Mouse (Mus musculus) macrophage (primary cell): ENCODE data around the gene Pin1. TPM values are rescaled to one million over a fixed set of nuclear protein-coding genes. Genes with fewer than 3 reads are reported as not detected.

ENCODE experiments used
- H3K27ac ChIP-seq: fragments of 350-480 bp; formaldehyde crosslinking; 2 replicates; pipeline ENCODE4 v1.9.0; 2021
- H3K36me3 ChIP-seq: fragments of 350-480 bp; formaldehyde crosslinking; 2 replicates; pipeline ENCODE4 v1.9.0; 2021; ENCODE audit errors: inconsistent target
- H3K4me3 ChIP-seq: fragments of 350-480 bp; formaldehyde crosslinking; 2 replicates; pipeline ENCODE4 v1.9.0; 2021; ENCODE audit errors: inconsistent target
- H3K79me2 ChIP-seq: fragments of 350-480 bp; formaldehyde crosslinking; 2 replicates; pipeline ENCODE4 v1.9.0; 2021; ENCODE audit errors: inconsistent target
- WGBS: methylation state at CpG from one replicate; pipeline ENCODE4 v1.1.7; 2026; ENCODE audit warnings: inconsistent platforms; ENCODE audit not compliant: missing documents; 5-methylcytosine and 5-hydroxymethylcytosine counted together
- polyA plus RNA-seq: library from polyadenylated mRNA; stranded (reverse); fragments of 250-400 nt; gene quantifications from 3 replicates; pipeline ENCODE4 v1.2.4, GENCODE M21; 2018; ENCODE audit warnings: inconsistent platforms

The Pin1 gene
- polyA plus RNA-seq, 1 experiment from 2014 or later: 5.8 TPM

DNA sequence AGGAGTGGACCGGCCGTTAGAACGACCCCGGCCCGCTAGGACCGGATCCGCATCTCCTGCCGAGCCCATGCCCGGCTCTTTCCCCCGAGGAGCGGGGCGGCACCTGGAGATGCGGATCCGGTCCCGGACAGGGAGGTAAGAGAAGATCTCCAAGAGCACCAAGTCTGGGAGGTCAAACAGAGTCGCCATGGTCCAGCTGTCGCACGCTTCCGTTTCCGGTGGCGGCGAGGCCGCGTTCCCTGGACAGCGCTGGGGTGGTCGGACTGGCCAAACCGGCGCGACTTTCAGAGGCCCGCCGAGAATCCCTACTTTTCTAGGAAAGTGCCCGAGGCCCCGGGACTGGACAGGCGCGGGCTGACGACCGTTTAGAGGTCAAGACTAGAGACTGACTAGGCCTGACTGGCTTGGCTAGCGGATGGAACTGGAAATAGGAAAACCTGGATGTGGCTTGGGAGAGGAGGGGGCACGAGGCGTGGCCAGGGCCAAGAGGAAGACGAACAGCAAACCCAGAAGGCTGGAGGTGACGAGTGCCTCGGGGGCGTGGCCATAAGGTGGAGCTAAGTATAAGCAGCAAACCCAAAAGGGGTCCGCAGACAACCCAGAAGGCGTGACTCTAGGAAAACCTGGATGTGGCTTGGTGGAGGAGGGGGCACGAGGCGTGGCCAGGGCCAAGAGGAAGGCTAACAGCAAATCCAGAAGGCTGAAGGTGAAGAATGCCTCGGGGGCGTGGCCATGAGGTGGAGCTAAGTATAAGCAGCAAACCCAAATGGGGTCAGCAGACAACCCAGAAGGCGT is 9.6 kb upstream of the Pin1 start, which contains the start of gene Ubl5:
TSS of gene Ubl5 (plus strand) at position 778 of the 795 bp plus-strand sequence.
- peak within 1 kb of the TSS; percentile 100 for H3K4me3 ChIP-seq
- H3K27ac ChIP-seq: peak within 1 kb of the TSS; percentile 83
- peaks cover 91% of the 10 kb centered on the region for H3K79me2 ChIP-seq
- WGBS: 9% methylated on average over 51 of the region's 51 CpGs
- H3K36me3 ChIP-seq: peaks cover 28% of the 10 kb centered on the region; the same call in 1 of the 2 replicates

DNA sequence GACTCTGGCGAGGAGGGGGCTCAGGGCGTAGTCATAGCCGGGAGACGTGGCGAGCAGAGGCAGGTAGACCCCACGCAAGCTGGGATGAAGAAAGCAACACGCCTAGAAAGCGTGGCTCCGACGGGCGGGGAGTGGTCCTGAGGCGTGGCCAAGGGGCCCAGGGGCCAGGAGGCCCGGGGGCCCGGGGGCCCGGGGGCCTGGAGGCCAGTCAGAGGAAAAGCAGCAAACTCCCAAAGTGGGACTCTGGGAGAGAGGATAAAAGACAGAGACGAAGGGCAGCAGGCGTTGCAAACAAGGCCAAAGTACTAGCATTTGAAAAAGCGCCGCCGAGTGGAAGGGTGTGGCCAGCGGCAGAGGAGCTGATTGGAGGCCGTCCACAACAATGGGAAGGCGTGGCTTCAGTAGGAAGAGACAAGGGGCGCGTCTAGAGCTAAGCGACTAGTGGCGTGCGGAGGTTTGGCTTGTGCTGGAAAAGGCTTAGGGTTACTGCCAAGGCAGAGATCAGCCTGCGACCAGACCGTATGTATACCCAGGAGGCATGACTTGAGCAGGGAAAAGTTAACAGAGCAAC is 8.9 kb upstream of the Pin1 start:
- WGBS: under 1% methylated on average over 28 of the region's 30 CpGs
- Histone ChIP-seq H3K36me3 (peaks cover 24% of the 10 kb centered on the region; the same call in 1 of the 2 replicates), H3K4me3 (peak overlapping the region; percentile 100), H3K79me2 (peaks cover 88% of the 10 kb centered on the region), H3K27ac (peak overlapping the region; percentile 83)

DNA sequence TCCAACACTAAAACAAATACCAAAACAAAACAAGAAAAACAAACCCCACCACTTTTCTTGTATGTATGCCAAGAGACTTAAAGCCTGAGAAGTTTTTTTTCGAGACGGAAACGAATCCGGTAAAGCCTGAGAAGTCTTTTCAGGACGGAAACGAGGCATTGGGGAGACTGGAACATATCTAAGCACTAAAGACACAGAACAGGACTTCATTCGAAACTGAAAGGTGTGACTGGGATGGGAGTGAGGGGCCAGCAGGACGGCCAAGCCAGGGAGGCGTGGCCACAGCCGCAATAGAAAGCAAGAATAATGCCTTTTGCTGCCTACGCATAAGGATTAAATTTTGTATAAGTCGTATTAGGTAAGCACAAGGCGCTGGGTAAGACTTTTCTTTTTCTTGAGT is 8.1 kb upstream of the Pin1 start:
- peak overlapping the region; percentile 83 for H3K27ac ChIP-seq
- WGBS: 1% methylated on average over 13 of the region's 13 CpGs
- peaks cover 19% of the 10 kb centered on the region; the same call in 1 of the 2 replicates for H3K36me3 ChIP-seq
- peak overlapping the region; percentile 100 for H3K4me3 ChIP-seq
- H3K79me2 ChIP-seq: peaks cover 80% of the 10 kb centered on the region

DNA sequence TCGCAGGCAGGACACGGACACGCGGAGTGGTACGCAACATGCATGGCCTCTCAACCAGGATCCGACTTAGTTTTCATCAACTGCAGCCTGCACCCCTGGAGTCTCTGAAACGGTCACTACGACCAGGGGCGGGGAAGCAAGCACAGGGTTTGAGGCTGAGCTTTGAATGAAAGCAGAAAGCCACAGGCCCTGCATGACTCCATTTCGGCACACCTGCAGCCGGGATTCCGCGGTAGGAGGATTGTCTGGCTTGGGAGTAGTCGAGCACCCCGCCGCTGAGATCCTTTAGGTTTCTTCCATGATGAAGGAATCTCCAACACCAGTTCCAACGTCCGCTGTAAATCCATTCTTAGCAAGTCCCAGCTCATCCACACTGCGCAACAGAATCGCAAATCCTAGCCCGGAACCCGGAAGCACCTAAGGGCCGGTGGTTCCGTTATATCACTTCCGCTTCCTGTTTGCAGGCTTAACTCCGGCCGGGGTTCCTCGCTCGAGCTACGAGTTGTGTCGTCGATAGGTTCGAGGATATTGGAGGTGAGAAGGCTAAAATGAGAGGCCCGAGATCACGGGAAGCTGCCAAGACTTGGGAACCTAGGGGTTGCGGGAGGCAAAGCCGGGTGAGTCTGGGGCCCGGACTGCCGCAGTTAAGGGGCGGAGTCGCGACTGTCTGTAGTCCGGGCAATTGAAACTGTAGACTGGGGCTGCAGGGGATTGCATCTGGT is 7.4 kb upstream of the Pin1 start, which contains the start of gene Fbxl12:
TSS of gene Fbxl12 (minus strand) at position 408 of the 722 bp plus-strand sequence.
- H3K36me3 ChIP-seq: peaks cover 11% of the 10 kb centered on the region; the same call in 1 of the 2 replicates
- H3K27ac ChIP-seq: peak within 1 kb of the TSS; percentile 83
- under 1% methylated on average over 43 of the region's 43 CpGs for WGBS
- H3K79me2 ChIP-seq: peaks cover 73% of the 10 kb centered on the region
- peak within 1 kb of the TSS; percentile 100 for H3K4me3 ChIP-seq

DNA sequence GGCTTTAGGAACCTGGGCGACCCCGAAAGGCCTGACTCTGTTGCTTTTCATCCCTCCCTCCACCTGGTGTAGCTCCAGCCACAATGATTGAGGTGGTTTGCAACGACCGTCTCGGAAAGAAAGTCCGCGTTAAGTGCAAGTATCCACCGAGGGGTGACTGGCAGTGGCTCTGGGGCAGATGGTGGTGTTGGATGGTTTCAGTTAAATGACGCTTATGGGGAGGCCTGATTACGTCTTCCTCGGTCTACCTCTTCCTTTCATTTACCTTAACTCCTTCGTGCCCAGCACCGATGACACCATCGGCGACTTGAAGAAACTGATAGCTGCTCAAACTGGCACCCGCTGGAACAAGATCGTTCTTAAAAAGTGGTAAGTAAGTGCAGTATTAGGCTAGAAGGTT is 6.8 kb upstream of the Pin1 start:
- peak overlapping the region; percentile 100 for H3K4me3 ChIP-seq
- peak overlapping the region; percentile 83 for H3K27ac ChIP-seq
- peaks cover 7% of the 10 kb centered on the region; the same call in 1 of the 2 replicates for H3K36me3 ChIP-seq
- WGBS: 3% methylated on average over 17 of the region's 17 CpGs
- peaks cover 67% of the 10 kb centered on the region for H3K79me2 ChIP-seq

DNA sequence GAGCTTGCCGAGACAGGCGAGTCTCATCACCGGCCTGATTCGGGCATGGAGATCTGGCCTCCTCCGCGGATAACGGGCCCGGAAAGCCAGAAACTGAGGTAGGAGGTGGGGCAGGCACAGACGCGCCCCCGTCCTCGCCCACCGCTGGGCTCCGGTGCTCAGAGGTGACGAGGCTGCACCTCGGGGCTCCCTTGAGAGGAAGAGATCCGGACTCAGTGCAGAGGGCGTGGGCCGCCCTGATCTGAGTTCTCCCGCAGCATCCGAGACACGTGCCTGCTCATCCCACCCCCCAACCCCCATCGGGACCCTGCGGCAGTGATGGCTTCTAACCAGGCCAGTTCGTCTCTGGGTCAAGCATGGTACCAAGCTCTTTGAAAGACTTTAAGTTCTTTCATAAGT is 364 bp downstream of the Pin1 start:
- under 1% methylated on average over 25 of the region's 25 CpGs for WGBS
- Histone ChIP-seq H3K4me3 (peak overlapping the region; percentile 80), H3K27ac (peak overlapping the region; percentile 12; the same call in 1 of the 2 replicates), H3K79me2 (peaks cover 53% of the 10 kb centered on the region), H3K36me3 (peaks cover 22% of the 10 kb centered on the region)

DNA sequence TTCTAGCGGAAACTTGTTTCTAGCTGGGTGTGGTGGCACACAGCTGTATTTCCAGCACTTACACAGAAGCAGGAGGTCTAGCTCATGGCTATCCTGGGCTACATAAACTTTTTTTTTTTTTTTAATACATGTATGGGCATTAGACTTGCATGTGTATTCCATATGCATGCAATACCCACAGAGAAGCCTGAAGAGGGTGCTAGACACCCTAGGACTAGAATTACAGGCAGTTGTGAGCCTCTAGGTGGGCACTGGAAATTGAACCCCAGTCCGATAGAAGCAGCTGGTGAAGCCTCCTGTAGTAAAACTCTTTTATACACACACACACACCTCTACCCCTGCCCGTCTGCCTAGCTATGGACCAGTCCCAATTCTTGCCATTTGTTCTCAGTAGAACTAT is 2.0 kb downstream of the Pin1 start:
- H3K27ac ChIP-seq: no peak overlapping the region
- no peak overlapping the region for H3K4me3 ChIP-seq
- peaks cover 69% of the 10 kb centered on the region for H3K79me2 ChIP-seq
- peaks cover 37% of the 10 kb centered on the region for H3K36me3 ChIP-seq
- 98% methylated on average over 3 of the region's 3 CpGs for WGBS

DNA sequence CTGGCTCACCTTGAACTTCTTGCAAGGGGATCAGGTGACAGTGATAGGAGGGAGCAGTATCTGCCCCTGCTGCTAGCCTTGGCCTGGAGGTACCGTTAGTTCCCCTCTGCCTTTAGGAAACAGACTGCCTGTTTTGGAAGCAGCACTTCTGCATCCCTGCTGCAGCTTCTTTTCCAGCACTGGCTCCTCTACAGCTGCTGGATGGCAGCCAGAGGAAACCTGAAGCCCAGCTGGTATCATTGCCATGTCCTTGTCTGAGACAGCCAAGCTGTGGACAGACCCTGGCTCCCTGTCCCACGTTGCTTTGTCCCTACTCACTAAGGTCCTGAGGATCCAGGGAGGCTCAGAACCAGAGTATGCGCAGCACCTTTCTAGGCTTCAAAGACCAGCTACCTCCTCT is 5.7 kb downstream of the Pin1 start:
- Histone ChIP-seq H3K27ac (no peak overlapping the region), H3K36me3 (peaks cover 56% of the 10 kb centered on the region), H3K79me2 (peaks cover 70% of the 10 kb centered on the region), H3K4me3 (no peak overlapping the region)
- 97% methylated on average over 3 of the region's 3 CpGs for WGBS

DNA sequence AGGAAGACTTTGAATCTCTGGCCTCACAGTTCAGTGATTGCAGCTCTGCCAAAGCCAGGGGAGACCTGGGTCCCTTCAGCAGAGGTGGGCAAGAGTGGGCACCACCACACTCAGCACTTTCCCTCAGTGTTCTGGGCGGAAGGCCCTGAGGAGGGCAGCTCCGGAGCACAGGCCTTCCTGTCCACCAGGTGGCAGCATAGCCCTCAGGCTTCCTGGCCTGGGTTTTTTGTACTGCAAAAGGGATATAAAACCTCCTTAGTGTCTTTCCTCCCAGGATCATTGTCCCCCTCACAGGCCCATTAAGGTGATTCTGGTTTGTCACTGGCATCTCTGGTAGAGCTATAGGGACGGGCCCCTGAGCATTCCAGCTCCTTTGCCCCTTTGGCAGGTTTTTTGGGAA is 10.4 kb downstream of the Pin1 start:
- H3K79me2 ChIP-seq: peaks cover 22% of the 10 kb centered on the region
- H3K36me3 ChIP-seq: peaks cover 53% of the 10 kb centered on the region
- 58% methylated on average over 3 of the region's 3 CpGs for WGBS
- no peak overlapping the region for H3K27ac ChIP-seq
- no peak overlapping the region for H3K4me3 ChIP-seq

DNA sequence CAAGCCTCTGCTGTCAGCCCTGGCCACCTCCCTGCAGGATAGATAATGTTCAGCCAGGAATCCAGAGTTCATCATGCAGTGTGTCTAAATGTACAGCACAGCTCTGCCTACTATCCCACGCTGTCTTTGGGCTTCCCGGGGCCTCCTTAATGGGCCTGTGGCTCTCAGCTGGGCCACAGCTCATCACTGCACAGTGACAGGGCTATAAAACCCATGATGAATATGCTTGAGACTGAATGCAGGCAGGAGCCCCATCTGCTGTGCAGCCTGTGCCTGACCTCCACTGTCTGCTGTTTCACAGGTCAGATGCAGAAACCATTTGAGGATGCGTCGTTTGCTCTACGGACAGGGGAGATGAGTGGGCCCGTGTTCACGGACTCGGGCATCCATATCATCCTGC is 11.0 kb downstream of the Pin1 start:
- WGBS: 92% methylated on average over 7 of the region's 8 CpGs
- H3K36me3 ChIP-seq: peaks cover 47% of the 10 kb centered on the region; the same call in 1 of the 2 replicates

DNA sequence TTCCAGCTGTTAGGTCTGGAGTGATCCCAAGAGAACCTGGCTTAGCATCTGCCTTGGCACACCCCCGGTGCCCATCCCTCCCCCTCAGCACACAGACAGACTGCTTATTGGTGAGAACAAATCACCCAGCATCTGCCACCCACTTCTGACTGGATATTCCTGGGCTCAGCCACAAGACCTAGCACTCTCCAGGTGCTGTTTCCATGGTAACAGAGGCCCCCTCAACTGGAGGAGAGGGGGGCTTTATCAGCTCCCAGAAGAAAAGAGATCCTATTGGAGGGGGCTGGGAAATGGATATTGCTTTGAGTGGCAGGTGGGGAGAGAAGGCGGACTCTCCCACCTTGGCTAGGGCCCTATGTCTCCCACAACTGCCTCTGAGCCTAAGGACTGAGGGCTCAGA is 12.1 kb downstream of the Pin1 start:
- Histone ChIP-seq H3K36me3 (peaks cover 36% of the 10 kb centered on the region; the same call in 1 of the 2 replicates), H3K4me3 (no peak overlapping the region), H3K79me2 (peaks cover 6% of the 10 kb centered on the region; the same call in 1 of the 2 replicates), H3K27ac (no peak overlapping the region)
- WGBS: 93% methylated on average over 2 of the region's 2 CpGs

More for the DNA sequence above, 11.0 kb downstream of the Pin1 start:
- no peak overlapping the region for H3K4me3 ChIP-seq
- H3K27ac ChIP-seq: no peak overlapping the region
- H3K79me2 ChIP-seq: peaks cover 17% of the 10 kb centered on the region; the same call in 1 of the 2 replicates

DNA sequence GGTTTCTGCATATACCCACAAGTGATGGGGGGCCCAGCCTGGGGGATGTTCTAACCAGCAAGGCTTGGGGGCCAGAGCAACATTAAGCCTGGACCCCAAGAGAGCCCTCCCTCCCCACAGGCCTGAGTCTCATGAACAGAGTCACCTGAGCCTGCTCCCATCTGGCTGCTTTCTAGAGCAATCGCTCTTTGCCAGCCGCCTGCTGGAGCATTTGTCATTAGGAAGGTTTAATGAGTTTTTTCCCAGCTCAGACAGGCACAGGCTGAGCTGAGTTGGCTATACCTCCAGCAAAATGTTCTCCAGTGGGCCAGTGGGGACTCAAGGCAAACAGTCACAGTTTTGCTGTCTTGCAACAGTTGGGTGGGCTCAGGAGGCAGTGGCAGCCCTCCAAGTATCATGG is 12.5 kb downstream of the Pin1 start:
- peaks cover 2% of the 10 kb centered on the region; the same call in 1 of the 2 replicates for H3K79me2 ChIP-seq
- H3K4me3 ChIP-seq: no peak overlapping the region
- no peak overlapping the region for H3K27ac ChIP-seq
- H3K36me3 ChIP-seq: peaks cover 32% of the 10 kb centered on the region; the same call in 1 of the 2 replicates
- WGBS: 96% methylated on average over 2 of the region's 2 CpGs

DNA sequence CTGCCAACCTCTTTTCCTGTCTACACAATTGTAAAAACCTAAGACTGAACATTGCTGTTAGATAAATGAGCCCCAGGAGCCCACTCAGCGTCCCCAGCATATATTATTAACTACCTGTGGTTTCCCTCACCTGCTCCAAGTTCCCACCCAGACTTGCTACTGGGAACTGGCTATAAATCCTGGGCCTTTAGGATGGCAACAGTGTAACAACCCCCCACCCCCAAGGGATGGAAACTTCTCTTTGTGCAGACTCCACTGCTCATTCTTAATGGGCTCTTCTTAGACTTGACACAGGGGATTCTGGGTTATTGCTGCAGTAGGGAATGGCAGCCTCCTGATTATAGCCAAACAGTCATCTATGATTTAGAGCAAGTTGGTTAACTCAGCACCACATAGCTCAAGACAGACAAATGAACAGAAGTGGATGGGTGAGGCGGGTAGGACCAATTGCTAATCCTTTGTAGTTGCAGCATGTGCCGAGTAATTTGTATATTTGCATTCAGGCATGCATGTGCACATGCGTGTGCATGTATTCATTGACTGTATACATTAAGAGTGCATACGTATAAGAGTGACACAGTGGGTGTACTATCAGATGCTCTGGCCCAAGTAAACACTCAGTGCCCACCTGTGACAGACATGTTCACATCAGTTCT is 13.2 kb downstream of the Pin1 start:
- no peak overlapping the region for H3K4me3 ChIP-seq
- WGBS: 94% methylated on average over 5 of the region's 5 CpGs
- peaks cover 32% of the 10 kb centered on the region; the same call in 1 of the 2 replicates for H3K36me3 ChIP-seq
- no peaks in the 10 kb centered on the region; the same call in 1 of the 2 replicates for H3K79me2 ChIP-seq
- no peak overlapping the region for H3K27ac ChIP-seq

DNA sequence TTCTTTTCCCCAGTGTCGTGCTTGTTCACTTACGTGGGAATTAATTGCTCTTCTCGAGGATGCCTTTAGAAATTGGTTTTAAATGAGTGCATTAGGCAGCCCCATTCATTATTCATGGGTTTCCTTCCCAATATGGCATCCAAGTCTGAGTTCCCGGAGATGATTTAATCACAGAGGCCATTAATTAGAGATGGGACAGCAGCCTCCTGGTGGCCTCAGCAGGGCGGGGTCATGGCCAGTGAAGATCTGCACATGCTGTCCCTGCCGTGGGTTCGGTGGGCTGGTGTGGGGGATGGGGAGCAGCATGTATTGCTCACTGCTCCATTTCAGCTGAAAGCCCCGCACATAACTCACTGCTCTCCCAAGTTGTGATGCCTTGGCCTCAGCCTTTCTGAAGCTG is 14.0 kb downstream of the Pin1 start:
- WGBS: 70% methylated on average over 8 of the region's 8 CpGs
- no peak overlapping the region for H3K27ac ChIP-seq
- peaks cover 29% of the 10 kb centered on the region; the same call in 1 of the 2 replicates for H3K36me3 ChIP-seq
- H3K4me3 ChIP-seq: no peak overlapping the region
- H3K79me2 ChIP-seq: no peaks in the 10 kb centered on the region
